Mouse (Mus musculus) megakaryocyte progenitor cell, adult 5-6 weeks (primary cell): ENCODE results near the gene Tmem150c. TPM values are rescaled to one million over a fixed set of nuclear protein-coding genes. Genes with fewer than 3 reads are reported as not detected.

Source experiments
- ATAC-seq: replicated peaks from 2 replicates; pipeline ENCODE4 v1.8.0; 2016; ENCODE audit warnings: mild to moderate bottlenecking, moderate TSS enrichment, inconsistent platforms; ENCODE audit not compliant: poor library complexity
- total RNA-seq, 2 experiments: library from RNA; stranded (forward) in 1 of 2; stranded (reverse) in 1 of 2; fragments of 157-497, 149-512 nt in 1 of 2; fragments of 200-1000 nt in 1 of 2; gene quantifications; 2 replicates each; pipeline versions ENCODE4 v1.2.3 to v1.2.4; 2015 to 2017

Tmem150c gene
- total RNA-seq, 2 experiments from 2014 or later = not detected

DNA sequence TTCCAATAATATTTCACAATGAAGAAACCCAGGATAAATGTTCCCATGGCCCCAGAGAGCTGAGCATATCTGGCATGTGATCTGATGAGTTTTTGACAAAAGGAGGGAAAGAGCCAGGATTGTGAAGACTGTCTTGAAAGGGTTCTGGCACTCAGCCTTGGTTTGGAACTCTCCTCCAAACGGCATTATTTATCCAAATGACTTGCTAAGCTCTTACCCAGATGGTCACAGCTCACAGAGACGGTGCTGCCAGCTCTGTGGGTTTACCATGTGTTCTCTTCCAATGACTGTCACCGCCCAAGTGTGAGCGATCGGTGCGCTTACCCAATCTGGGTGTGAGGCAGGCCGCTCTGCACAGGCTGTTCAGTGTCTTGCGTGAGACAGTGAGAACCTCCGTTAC, 50.7 kb downstream of the Tmem150c start:
- no peak for ATAC-seq

DNA sequence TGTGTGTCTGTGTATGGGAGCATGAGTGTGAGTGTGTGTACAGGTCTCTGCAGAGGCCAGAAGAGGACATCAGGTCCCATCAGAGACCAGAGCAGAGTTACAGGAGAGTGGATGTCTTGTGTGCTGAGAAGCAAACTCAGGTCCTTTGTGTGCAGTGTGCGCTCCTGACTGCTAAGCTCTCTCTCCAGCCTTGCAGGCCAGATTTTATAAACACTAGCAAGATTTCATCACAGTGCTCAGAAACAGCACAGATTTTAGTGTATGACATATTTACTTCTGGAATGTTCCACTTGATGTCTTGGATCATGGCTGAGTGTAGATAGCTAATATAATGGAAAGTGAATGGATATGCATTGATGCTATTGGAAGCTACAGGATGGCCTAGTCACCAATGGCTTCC, 57.2 kb downstream of the Tmem150c start:
- ATAC-seq = no peak

DNA sequence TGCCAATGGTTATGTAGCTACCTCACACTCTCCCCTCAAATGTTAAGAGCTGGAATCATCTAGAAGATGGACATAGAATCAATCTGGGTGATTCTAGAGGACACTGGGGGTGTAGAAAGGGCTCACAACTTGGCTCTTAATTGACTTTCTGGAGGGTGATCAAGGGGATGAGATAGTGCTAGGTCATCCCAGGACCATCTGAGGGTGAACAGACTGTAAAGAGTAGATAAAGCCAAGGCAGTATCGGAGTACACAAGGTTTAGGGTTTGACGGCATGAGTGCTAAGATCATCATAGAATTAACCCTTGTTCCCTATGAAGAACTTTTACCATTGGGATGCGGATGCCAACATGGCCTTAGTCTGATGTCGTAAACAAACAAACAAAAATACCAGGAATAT, 61.6 kb downstream of the Tmem150c start:
- ATAC-seq = peak; percentile 57

DNA sequence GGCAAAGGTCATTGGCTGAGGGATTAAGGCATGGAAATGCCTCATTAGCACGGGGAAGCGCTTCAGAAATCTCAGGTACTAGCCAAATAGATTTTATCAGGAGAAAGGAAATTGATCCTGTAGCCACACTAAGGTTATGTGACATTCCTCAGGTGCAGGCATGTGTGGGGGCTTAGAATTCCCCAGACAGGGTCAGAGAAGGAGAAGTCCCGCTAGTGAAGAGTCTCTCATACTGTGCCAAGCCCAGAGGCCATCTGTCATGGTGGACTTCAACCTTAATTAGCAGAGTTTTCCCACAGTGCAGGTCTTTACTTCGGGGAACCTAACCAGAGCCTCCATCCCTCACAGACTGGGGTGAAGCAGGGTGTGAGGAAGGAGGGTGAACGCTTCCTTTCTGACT, 62.7 kb downstream of the Tmem150c start:
- no peak for ATAC-seq

DNA sequence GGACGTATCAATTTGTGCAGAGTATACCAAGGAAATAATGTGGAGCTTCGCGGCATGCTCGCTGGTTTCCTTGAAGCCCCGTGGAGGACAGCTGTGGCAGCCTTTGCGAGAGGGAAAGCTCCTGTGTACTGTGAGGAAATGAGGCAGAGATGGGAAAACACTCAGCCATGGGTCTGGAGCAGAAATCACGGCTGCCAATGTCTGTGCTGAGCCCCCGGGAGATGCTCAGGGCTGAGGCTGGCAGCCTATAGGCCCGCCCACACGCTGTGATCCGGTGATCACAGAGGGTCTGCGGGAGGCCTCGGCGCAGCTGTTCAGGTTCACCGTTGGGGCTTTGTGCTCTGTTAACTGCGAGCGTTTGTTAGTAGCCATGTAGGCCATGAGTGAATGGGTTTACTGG, 68.0 kb downstream of the Tmem150c start:
- ATAC-seq = no peak

DNA sequence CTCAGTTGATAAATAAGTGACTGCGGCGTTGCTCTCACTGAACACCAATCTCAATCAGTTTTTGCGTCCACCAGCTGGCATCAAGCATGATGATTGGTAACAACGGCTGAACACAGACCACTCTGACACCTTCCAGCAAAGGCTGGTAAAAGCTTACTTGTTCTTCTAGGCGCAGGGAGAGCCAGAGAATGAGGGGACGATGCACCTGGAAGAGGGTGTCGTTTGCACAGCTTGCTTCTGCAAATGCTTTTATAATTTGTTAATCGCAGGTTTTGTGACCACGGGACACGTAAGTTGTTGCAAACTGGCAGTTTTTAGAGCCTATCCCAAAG, 68.4 kb downstream of the Tmem150c start:
- ATAC-seq = no peak

DNA sequence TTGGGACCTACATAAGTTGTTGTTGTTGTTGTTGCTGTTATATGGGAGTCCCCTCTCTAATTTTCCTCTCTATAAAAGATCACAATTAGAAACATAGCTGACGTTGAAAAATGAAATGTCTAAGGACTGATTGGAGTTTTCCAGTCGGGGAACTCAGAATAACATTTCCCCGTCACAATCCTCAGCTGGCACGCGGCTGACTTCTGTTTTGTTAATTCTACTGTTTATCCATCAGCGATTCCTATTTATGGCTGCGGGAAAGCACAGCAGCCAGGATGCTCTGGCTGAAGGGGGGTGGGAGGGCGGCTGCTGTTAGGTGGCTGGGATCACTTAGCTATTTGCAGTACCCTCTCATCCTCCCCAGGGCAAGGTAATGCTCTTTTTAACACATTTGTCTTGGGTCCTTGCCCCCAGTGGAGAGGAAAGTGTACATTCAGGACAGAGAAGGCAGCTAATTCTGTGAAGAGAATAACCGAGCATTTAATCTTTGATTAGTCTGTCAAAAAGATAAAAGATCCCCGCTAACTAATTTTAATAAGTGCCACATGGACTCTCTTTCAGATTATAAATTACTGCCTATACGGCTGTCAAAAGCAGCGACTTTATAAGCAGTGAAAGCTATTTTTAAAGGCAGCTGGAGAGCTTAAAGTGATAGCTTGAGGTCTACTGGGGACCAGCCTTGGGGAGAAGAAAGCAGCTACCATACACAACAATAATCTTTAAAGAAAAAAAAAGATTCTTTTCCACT, 68.9 kb downstream of the Tmem150c start:
- ATAC-seq = no peak

DNA sequence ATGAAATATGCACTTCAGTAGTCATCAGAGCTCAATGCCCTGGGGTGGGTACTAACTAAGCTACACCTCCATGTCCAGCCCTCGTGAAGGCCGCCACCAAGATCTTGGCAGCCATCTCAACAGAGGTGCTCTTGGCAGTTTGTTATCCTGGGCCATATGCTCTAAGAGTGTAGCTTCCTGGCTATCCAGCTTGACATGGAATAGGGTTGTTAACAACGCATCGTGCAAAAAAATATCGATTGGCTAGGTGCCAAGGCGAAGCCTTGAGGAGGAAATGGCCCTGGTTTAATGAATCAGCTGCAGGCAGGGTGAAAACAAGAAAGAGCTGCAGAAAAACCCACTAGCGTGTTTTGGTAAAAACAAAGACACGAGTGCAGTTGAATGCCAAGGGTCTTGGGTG, 74.5 kb downstream of the Tmem150c start:
- no peak for ATAC-seq

DNA sequence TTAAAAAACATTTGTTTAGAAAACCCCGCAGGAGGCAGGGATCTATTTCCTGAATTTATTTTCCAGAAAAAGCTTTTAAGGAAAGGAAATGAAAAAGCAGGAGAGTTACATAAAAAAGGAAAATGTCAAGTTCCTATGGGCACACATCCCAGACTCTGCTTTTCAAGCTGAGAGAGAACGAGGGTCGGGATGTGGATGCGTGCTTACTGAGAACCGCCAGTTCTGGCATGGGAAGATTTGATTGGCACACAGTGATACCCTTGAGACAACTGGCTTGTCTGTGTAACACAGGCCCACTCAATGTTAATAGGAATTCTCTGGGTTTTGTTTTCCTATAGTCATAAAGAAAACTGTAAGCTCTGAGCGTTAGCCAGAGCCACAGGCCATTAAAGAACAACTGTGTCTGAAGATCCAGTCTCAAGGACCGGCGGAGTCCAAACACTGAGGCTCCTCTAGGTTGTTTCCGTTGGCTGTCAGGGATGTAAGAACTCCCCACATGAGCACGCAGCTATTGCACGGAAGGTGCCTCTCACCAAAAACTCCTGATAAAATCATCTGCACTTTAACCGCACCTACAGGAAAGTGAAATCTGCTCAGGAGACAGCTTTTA, 75.5 kb downstream of the Tmem150c start:
- no peak for ATAC-seq

DNA sequence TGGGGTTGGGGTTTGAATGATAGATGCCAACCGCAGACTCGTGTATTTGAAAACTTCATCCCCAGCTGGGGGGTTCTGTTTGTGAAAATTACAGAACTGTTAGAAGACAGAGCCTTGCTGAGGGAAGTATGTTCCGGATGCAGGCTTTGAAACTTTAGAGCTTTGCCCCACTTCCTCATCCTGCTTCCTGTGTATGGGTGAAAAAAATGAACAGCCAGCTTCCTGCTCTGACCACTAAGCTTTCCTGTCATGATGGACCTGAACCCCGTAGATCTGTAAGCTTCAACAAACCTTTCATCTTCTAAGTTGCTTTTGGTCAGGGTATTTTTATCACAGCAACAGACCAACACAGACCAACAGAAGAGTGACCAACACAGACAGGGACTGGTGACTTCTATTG, 77.6 kb downstream of the Tmem150c start:
- 0 out of 2 replicates have a peak, but pooled peaks have one; percentile 21 for ATAC-seq

DNA sequence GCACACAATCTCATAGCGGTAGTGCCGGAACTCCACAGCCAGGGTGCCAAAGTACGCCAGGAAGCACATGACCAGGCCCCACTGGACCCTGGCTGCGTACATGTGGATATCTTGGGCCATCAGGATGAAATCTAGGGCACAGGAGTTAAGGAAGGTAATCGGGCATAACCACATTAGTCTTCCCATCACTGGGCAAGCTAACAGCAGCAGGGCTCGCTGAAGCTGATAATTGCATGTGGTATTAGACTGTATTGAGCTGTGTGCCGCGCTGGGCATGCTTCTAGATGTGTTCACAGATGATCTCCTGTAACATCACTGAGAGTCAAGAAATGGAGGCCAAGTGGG, 79.7 kb downstream of the Tmem150c start:
- ATAC-seq = no peak

DNA sequence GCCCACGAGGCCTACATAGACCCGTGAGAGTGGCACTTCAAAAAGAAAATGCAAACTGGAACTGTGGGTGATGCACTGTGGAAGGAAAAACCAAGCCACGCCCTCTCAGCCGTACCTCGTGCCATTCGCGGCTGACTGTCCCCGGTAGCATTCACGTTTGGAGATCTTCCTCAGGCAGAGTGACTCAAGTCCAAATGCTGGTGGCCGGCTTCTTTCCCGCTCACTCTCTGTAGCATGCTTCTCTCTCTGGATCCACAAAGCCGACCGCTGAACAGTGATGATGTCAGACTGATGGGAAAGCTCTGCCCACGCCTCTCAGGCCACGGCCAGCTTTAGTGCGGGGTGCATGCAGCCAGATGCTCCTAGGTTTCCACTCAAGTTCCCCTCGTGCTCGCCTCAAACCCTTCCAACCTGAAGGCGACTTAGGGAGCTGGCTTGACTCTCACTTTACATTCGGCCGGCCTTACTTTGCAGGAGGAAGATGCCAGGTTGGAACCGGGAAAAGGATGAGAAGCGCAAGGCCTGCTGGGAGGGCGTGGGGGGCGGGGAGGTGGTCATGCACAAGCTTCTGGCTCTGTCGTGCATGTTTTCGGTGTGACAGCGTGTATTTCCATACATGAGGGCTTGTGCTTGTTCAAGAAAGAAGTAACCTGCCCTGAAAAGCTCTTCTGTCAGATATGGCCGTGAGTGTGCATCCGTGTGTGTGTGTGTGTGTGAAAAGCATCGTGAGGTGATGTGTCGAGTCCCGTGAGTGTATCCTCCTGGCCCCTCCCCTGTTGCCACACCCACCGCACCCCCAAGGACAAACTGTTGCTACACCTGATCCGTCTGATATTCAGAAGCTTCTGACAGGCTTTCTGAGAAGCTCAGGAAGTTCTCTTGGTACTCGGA, 80.3 kb downstream of the Tmem150c start:
- ATAC-seq = peak; percentile 59

DNA sequence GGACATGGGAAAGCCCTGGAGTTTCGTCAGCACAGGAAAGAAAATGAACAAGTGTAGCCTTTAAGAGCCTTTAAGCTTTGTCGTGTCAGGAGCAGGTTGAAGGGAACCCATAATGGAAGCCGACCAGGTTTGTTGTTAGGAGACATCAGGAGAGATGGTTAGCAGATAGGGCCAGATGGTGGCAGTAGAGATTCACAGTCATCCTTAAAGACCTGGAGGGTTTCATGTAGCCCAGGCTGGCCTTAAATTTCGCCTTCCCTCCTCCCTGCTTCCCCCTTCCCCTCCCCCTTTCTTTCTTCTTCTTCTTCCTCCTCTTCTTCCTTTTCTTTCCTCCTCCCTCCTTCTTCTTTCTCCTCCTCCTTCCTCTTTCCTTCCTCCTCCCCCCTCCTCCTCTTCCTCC, 85.0 kb downstream of the Tmem150c start:
- no peak for ATAC-seq

DNA sequence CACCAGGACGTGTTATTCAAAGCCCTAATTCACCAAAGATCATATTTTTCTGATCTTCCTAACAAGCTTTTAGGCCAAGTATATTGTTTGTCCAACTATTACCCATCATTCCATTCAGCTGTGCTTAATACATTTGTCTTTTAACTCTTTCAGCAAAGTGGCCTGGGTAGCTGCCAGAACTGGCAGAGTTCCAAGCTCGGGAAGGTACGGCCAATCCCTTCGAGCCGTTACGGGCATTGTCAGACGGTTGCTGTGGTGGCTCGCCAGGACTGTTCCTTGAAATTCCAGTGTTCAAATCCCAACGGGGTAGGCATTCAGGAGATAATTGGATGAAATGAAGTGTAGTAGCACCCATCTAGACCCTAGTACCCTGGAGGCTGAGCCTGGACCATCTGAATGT, 87.1 kb downstream of the Tmem150c start:
- ATAC-seq = no peak

DNA sequence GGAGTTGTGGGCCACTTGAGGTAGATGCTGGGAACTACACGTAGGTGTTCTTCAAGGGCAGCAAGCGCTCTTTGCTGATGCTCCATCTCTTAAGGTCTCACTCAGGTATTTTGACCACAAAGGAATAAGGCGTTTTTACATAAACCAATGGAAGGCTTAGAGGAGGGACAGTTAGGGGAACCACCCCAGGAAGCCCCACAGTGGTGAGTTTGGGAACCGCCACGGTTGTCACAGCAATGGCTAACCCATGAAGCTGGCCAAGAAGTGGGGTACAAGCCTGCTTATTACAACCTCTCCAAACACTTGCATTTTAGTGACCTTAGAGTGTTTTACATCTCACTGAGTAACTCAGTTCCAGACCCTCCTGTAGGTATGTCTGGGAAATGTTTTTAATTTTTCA, 88.1 kb downstream of the Tmem150c start:
- no peak for ATAC-seq

DNA sequence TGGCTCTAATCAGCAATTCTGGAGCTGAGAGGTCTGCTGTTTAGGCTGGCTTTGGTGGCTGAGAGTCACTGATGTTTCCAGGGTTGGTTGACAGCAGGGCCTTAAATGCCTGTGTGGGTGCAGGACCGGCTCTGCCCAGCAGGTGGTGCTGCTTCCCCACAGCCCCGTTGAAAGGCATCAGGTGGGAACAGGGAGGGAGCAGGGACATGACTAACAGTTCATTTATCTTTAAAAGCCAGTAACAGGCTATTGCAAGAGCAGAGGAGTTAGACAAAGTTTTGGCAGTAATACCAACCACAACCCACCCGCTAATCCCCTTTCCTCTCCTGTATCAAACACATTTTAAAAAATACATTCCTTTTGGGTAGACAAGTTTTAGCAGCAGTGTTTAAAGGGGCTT, 89.4 kb downstream of the Tmem150c start:
- ATAC-seq = peak; percentile 99

DNA sequence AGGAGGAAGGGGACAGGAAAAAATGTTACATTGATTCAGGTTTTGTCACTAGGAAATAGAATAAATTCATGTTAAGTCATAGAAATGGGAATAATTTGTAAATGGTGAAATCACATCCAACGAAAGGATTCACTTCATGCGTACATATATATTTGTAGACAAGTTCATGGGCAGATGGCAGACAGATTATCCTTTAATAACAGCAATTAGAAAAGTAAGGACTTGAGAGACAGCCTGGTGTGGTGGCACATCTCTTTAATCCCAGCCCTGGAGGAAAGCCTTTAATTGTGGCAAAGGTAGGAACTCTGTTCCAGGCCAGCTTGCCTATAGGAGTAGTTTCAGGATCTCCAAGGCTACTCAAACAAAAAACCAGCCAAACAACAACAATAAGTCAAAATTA, 90.1 kb downstream of the Tmem150c start:
- no peak for ATAC-seq

DNA sequence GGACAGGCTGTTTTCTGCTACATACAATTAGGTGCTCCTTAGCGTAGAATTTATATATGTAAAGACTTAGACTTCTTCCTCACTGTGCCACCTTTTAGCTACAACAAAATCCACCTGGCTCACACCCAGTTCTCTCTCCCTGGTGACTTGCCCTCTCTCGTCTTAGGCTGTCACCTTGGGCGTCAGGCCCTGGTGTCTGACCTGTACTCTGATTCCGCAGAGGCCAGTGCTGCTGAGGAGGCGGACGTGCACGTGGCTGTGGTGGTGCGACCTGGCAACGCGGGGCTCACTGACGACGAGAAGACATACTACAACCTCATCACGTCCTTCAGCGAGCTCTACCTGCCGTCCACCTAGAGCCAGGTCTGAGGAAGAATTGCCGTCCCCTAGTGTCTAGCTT, 92.0 kb downstream of the Tmem150c start:
- no peak for ATAC-seq

DNA sequence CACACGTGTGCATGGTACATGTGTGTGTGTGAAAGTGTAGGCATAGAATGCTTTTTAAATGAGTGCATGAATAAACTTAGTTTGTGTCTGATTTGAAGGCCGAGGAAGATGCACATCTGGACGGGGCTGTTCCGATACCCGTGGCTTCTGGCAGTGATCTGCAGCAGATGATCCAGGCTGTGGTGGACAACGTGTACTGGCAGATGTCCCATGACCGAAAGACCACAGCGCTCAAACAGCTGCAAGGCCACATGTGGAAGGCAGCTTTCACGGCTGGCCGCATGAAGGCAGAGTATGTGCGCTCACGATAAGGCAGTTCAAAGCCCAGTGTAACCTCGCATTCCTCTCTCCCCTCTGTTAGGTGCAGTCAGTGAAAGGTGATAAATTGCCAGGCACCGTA, 98.7 kb downstream of the Tmem150c start:
- no peak for ATAC-seq

DNA sequence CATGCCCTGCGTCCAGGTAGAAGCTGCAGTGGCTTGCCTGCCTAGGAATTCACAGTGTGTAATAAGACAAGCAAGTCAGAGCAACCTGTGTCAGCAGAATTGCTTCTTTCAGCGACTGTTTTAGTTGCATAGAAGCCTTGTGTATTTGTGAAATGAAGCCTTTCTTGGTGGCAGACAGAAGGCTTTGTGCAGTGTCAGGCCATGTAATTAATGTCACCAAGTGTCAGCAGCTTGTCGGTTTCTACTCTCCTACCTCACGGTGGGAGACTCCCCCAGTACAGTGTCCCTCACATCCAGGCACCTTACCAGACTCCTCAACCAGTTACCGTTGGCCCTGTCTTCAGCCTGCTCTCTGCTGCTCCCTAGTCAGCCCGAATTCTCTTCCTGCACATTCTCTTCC, 100.3 kb downstream of the Tmem150c start:
- no peak for ATAC-seq

DNA sequence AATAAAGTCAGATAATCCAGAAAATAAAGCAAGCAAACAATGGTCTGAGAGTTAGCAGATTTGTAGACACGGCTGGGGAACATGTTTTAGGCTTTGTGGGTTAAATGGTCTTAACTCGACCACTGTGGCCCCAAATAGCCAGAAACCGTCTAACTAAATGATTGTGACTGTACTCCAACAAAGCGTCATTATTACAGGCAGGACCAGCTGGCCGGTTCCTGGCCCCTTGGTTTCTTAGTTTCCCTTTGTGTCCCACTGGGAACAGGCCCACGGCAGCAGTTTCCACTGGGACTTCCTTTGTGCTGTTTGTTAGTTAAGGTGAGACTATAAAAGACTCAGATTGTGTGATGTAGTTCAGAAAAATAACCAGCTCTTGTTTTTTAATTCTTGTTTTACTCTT, 100.9 kb downstream of the Tmem150c start:
- no peak for ATAC-seq
